Mouse (Mus musculus): ENCODE measurements at regions not wholly inside any gene's neighbourhood (a gene's known extent, or its start where the extent isn't known, plus 50 kb on each side); places are given as distances from the start of the nearest gene placed in this dataset.

- Histone ChIP-seq H3K4me3 (ENCODE audit: insufficient read depth, low read depth, low read length) (no peak overlapping the region), H3K27ac (ENCODE audit: insufficient read depth, low read depth, low read length) (no peak overlapping the region), H3K4me1 (ENCODE audit: control insufficient read depth, insufficient read depth, low read length) (no peaks in the 10 kb centered on the region)
- 74% methylated on average over 4 of the region's 4 CpGs for WGBS
- TF ChIP-seq POLR2A (IDR thresholded peaks at IDR 0.05; ENCODE audit: insufficient read depth, low read depth, low read length) (no peak), CTCF (IDR thresholded peaks at IDR 0.05; ENCODE audit: insufficient read depth, low read depth, low read length) (no peak)
These were observed 535.6 kb downstream of the Slc4a3 start for GRCm38 (mm10) chr1:76081700-76082099.

- Histone ChIP-seq H3K4me1 (ENCODE audit: control insufficient read depth, insufficient read depth, low read length) (no peaks in the 10 kb centered on the region), H3K4me3 (ENCODE audit: insufficient read depth, low read depth, low read length) (no peak overlapping the region), H3K27ac (ENCODE audit: insufficient read depth, low read depth, low read length) (no peak overlapping the region)
- TF ChIP-seq POLR2A (IDR thresholded peaks at IDR 0.05; ENCODE audit: insufficient read depth, low read depth, low read length) (no peak), CTCF (IDR thresholded peaks at IDR 0.05; ENCODE audit: insufficient read depth, low read depth, low read length) (no peak)
- WGBS = 98% methylated on average over 3 of the region's 3 CpGs
These were observed 537.4 kb downstream of the Slc4a3 start for GRCm38 (mm10) chr1:76083273-76084036.

DNA sequence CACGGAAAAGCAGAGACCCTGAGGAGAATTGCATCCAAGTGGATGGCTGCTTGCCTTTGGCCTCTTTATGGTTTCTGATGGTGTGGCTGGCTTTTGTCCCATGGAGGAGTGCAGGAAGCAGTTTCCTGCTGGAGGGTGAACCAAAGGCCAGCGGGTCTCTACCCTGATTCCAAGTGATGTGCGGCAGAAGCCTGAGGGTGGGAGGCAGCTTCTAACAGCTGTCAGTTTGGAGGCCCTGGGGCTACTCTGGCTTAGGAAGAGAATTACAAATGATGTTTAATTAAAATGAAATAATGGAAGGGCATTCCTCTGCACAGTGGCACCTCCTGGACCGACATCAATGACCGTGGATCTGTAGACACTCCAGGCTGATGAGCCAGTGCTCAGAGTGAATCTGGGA, 545.0 kb downstream of the Slc4a3 start:
- 62% methylated on average over 5 of the region's 5 CpGs for WGBS

DNA sequence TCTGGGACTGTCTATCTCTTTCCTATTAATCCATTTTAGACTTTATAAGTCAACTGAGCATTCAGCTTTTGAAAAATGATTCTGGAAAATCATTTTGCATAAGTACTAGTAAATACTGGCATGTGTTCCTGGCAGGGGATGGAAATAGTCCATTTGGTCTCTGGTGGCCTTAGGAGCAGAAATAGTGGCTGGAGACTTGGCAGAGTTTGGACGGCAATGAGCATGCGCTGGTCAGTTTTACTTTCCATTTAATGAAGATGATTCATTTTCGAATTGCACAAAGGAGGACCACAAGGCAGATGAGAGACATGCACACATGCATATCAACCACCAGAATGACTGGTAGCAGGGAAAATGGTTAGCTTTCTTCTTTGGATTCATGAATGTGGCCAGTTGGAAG, 567.2 kb downstream of the Slc4a3 start:
- WGBS = 77% methylated on average over 3 of the region's 3 CpGs
- Histone ChIP-seq H3K27ac (ENCODE audit: insufficient read depth, low read depth, low read length) (no peak overlapping the region), H3K4me3 (ENCODE audit: insufficient read depth, low read depth, low read length) (no peak overlapping the region), H3K4me1 (ENCODE audit: control insufficient read depth, insufficient read depth, low read length) (no peaks in the 10 kb centered on the region)
- TF ChIP-seq POLR2A (IDR thresholded peaks at IDR 0.05; ENCODE audit: insufficient read depth, low read depth, low read length) (no peak), CTCF (IDR thresholded peaks at IDR 0.05; ENCODE audit: insufficient read depth, low read depth, low read length) (no peak)

More for the DNA sequence above, 545.0 kb downstream of the Slc4a3 start:
- TF ChIP-seq POLR2A (IDR thresholded peaks at IDR 0.05; ENCODE audit: insufficient read depth, low read depth, low read length) (no peak), CTCF (IDR thresholded peaks at IDR 0.05; ENCODE audit: insufficient read depth, low read depth, low read length) (no peak)
- Histone ChIP-seq H3K27ac (ENCODE audit: insufficient read depth, low read depth, low read length) (no peak overlapping the region), H3K4me3 (ENCODE audit: insufficient read depth, low read depth, low read length) (no peak overlapping the region), H3K4me1 (ENCODE audit: control insufficient read depth, insufficient read depth, low read length) (no peaks in the 10 kb centered on the region)

DNA sequence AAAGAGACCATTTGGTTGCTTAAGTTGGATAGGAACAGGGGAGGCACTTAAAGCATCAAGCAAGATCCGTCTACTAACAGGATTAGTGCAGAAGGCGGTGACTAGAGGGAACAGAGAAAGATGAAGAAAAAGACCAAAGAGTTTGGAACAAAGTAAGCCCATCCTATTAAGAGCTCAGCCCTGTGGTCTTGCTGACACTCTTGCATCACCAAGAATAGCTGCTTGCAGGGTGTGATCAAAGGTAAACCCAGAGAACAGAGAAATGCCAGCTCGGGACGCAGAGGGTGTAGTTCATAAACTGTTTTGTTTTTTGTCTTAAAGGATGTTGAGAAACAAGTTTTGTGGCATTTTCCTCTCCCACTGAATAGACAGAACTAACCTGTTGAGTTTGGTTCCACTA, 574.8 kb downstream of the Slc4a3 start:
- TF ChIP-seq POLR2A (IDR thresholded peaks at IDR 0.05; ENCODE audit: insufficient read depth, low read depth, low read length) (no peak), CTCF (IDR thresholded peaks at IDR 0.05; ENCODE audit: insufficient read depth, low read depth, low read length) (no peak)
- WGBS = 83% methylated on average over 4 of the region's 4 CpGs

DNA sequence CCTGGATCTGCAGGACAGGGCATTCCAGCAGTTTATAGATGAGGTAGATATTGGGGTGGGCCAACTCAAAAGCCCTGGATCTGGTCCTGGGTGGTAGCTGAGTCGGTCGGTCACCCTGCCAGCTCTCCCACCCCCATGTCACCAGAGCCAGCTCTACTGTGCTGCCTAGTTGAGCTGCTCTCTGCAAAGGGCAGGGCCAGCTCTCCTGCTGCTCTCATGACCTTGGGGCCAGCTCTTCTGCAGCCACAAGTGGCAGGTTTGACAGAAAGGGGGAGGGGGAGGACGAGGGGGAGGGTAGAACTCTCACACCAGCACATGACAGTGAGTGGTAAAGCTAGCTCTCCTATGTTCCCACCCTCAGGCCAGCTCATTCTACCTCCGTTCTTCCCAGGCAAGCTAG, 584.3 kb downstream of the Slc4a3 start:
- 61% methylated on average over 4 of the region's 4 CpGs for WGBS
- TF ChIP-seq CTCF (IDR thresholded peaks at IDR 0.05; ENCODE audit: insufficient read depth, low read depth, low read length) (no peak), POLR2A (IDR thresholded peaks at IDR 0.05; ENCODE audit: insufficient read depth, low read depth, low read length) (no peak)

More for the DNA sequence above, 574.8 kb downstream of the Slc4a3 start:
- H3K4me3 ChIP-seq (ENCODE audit: insufficient read depth, low read depth, low read length) = no peak overlapping the region
- H3K27ac ChIP-seq (ENCODE audit: insufficient read depth, low read depth, low read length) = no peak overlapping the region
- no peaks in the 10 kb centered on the region for H3K4me1 ChIP-seq (ENCODE audit: control insufficient read depth, insufficient read depth, low read length)

DNA sequence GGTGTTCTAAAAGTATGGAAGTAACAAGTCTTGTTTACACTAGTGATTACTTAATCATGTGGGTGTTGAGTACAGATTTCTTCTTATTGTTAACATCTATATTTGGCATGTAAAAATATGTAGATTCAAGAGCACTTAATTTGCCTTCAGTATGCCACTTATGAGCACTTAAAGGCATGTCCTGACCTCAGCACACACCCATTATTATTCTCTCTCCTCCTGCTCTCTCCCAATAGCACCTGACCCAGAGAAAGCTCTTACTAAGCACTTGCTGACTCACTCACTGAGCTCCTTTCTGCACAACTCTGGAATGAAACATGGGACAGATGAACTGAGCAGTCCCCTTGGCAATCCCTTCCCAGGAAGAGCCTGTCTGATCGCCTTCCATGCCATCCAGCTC, 590.7 kb downstream of the Slc4a3 start:
- no peak for TF ChIP-seq CTCF (IDR thresholded peaks at IDR 0.05; ENCODE audit: insufficient read depth, low read depth, low read length)
- no peak for TF ChIP-seq POLR2A (IDR thresholded peaks at IDR 0.05; ENCODE audit: insufficient read depth, low read depth, low read length)
- H3K4me1 ChIP-seq (ENCODE audit: control insufficient read depth, insufficient read depth, low read length) = no peaks in the 10 kb centered on the region
- WGBS = 100% methylated on average over 1 of the region's 1 CpGs
- no peak overlapping the region for H3K4me3 ChIP-seq (ENCODE audit: insufficient read depth, low read depth, low read length)
- H3K27ac ChIP-seq (ENCODE audit: insufficient read depth, low read depth, low read length) = no peak overlapping the region

More for the DNA sequence above, 584.3 kb downstream of the Slc4a3 start:
- Histone ChIP-seq H3K4me3 (ENCODE audit: insufficient read depth, low read depth, low read length) (no peak overlapping the region), H3K4me1 (ENCODE audit: control insufficient read depth, insufficient read depth, low read length) (no peaks in the 10 kb centered on the region), H3K27ac (ENCODE audit: insufficient read depth, low read depth, low read length) (no peak overlapping the region)

DNA sequence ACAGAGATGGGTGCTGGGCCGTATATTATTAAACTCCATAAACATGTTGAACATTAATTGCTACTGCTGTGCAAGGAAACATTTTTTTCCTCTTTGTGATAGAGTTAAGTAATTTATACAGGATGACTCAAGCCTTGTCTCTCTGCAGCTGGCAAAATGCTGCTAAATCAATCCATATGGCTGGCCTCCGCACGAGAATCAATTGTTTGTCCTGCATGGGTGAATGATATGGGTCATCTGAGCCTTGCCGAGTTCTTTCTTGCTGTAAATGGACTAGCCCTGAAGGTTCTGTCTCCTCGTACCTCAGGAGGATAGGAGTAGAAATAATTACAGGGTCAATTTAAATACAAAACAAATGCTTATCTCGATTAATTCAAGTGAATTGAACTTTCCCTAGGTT, 591.6 kb downstream of the Slc4a3 start:
- no peak overlapping the region for H3K4me3 ChIP-seq (ENCODE audit: insufficient read depth, low read depth, low read length)
- TF ChIP-seq CTCF (IDR thresholded peaks at IDR 0.05; ENCODE audit: insufficient read depth, low read depth, low read length) = no peak
- no peak for TF ChIP-seq POLR2A (IDR thresholded peaks at IDR 0.05; ENCODE audit: insufficient read depth, low read depth, low read length)
- 58% methylated on average over 6 of the region's 6 CpGs for WGBS
- no peaks in the 10 kb centered on the region for H3K4me1 ChIP-seq (ENCODE audit: control insufficient read depth, insufficient read depth, low read length)
- H3K27ac ChIP-seq (ENCODE audit: insufficient read depth, low read depth, low read length) = no peak overlapping the region

DNA sequence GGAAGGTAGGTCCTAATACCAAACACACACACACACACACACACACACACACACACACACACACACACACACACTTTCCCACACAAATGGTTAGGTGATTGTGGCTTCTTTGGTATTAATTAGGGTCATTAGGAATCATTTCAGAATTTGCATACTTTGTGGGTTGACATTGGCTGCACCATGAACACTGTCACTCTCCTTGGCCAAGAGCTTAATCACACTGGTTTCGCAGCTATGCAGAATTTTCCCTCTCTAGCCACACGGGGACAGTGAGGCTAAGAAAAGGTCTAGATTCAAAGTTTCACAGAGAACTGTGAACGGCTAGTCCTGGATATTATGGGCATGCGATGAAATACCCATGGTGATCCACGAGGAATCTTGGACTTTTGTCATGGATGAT, 597.5 kb downstream of the Slc4a3 start:
- TF ChIP-seq CTCF (IDR thresholded peaks at IDR 0.05; ENCODE audit: insufficient read depth, low read depth, low read length) (no peak), POLR2A (IDR thresholded peaks at IDR 0.05; ENCODE audit: insufficient read depth, low read depth, low read length) (no peak)
- Histone ChIP-seq H3K4me1 (ENCODE audit: control insufficient read depth, insufficient read depth, low read length) (no peaks in the 10 kb centered on the region), H3K27ac (ENCODE audit: insufficient read depth, low read depth, low read length) (no peak overlapping the region), H3K4me3 (ENCODE audit: insufficient read depth, low read depth, low read length) (no peak overlapping the region)
- 29% methylated on average over 5 of the region's 5 CpGs for WGBS

Data from olfactory bulb, adult 2 months (tissue).